Mouse (Mus musculus): ENCODE data around the gene Il22. TPM values are rescaled to one million over a fixed set of nuclear protein-coding genes. Genes with fewer than 3 reads are reported as not detected.
"Not testable (repeated sequence)": the region's sequence is repeated elsewhere in the genome, so short reads cannot be mapped to it uniquely, and the experiment has no call there.

The Il22 gene
- polyA plus RNA-seq (2012; rRNA removed), result not detected in 2 replicates

DNA sequence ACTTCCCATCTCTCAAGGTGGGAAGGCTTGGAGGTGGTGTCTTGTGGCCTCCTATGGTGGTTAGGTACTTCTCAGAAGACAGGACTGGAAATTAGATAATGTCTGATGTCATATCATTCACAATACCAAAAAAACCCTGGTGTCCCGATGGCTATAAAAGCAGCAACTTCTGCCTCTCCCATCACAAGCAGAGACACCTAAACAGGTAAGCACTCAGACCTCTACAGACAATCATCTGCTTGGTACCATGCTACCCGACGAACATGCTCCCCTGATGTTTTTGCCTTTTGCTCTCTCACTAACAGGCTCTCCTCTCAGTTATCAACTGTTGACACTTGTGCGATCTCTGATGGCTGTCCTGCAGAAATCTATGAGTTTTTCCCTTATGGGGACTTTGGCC lies at the start of gene Il22:
Gene Il22, plus strand, starts transcription at position 301 of the 400 bp plus-strand sequence.
- no peak for DNase-seq (ENCODE audit: low read depth)

DNA sequence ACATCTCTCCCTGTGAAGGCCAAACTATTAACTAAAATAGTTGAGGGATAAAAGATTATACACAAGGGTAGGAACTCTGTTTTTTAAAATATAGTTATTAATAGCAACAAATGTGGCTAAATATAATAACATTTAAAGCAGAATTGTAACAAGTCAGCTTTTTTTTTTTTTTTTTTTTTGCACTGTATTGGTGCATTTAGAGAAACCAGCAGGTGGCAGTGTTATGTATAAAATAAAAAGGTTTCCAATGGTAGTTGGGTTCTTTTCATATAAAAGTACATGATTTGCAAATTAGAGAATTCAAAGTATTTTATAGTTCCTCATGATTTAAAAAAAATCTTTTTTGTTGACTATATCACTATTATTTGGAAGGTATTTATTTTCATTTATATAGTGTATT lies 48.8 kb upstream of the Il22 start:
- no peak for DNase-seq (ENCODE audit: low read depth)

DNA sequence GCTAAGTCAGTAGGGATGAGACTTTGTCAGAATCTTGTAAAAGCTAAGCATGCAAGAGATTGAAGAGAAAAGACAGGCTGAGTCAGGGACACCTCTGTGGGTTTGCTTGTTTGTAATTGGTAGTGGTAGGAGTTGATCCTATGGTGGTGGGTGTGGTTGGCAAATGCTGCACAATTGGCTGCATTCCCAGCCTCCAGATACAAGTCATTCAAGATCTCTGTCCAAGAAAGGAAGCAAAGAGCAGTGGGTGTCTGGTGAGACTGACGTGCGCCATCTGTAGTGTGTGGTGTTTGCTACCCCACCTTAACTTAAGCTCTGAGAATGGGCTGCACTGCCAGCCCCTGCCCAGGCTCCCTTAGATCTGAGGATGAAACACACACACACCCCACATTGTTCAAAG lies 43.6 kb upstream of the Il22 start:
- no peak for DNase-seq (ENCODE audit: low read depth)

DNA sequence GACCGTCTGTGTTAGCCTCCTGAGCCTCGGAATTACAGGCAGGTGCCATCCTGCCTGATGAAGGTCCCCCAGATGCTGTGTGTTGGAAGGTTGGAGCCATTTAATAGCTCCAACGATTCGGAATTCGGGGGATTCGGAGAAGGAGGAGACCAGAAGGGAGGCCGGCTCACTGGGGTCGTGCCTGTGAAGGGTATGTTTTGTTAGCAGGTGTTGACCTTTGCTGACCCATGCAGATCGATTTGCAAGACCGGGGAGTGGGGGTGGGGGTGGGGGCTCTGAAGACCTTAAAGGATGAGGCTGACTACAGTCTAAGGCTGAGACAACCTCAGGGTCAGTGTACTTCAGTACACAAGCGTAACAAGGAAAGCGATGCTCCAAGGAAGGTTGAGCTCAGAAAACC lies 35.5 kb upstream of the Il22 start:
- DNase-seq (ENCODE audit: low read depth), result no peak

DNA sequence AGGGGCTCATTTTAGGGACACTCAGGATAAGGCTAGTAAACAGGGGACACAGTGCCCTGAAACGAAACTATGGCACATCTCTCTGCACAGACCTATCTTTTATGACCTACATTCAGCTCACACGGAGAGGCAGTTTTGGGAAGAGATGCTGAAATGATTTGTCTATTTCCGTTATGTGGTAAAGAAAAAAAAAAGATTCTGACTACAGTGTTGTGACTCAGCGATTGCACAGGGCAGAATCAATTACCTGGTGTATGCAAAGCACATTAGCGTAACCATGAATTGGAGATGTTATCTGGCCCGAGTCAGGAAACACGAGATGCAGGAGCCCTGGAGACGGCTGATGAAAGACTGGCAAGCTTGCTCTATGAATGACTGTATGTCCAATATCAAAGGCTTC lies 32.3 kb upstream of the Il22 start:
- no peak for DNase-seq (ENCODE audit: low read depth)

DNA sequence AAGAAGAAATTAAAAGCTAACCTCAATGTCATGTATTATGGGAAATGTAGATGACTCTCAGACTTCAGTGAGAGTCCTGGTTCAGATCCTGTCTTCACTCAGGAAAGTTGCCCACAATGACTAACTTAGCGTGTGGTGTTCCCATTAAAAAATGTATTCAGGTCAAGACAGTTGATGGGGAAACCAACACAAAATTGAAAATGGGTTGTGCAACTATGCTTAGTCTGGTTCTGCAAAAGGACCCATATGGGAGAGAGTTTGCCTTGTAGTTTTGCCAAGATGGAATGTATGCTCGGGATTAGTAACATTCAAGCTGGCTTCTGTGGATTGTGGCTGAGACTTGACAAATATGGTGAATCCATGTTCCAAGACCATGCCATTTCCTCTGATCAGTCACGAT lies 31.9 kb upstream of the Il22 start:
- no peak for DNase-seq (ENCODE audit: low read depth)

DNA sequence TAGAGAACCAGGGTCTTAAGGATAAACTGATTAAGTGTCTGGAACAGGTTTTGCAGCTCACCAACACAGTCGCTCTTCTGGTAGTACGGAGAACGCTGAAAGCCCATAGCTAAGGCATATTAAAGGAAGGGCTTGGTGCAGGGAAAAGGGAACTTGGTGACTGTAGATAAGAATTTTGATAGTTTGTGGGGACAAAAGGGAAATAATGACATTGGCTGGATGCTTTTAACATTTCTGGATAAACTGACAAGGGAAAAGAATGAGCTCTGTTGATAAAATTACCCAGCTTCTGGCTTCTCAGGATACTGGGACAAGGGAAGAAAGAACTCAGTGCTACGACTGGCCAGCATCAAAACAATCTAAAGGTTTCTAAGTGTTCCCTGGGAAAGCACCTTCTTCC lies 29.2 kb upstream of the Il22 start:
- not testable (repeated sequence) for DNase-seq (ENCODE audit: low read depth)

DNA sequence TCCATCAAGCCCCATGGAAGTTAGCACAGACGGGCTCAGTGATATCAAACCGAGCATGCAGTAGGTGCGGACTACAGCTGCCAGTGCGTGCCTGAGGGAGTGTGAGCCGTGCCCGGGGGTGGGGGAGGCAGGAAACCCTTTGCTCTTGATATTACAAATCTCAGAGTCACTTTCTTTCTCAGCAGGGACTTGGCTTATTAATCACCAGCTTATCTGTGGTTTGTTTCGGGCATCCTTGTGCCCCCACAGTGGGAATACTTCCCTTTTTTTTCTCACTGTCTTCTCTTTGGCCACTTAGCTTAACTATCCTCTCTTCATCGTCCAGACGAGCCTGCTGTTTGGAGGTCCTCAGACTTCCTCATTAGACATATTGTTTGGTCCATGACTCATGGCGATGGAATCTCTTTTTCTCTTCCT lies 26.0 kb upstream of the Il22 start:
- no peak for DNase-seq (ENCODE audit: low read depth)

DNA sequence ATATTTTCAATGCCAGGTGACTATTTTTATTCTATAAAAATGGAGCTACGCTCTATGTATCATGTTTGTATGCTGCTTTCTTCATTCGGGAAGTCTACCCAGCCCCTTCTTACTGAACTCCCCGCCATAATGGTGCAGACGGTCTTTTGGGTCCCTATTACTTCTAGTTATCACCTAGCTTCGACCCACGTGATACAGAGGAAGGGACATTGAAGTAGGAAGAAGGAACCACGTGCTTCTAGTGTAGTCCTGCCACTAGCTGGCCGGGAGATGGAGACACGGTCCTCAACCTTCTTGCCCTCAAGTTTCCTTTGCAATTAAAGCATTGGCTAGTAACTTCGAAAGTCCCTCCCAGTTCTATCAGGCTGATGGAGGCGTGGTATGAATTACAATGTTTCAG lies 25.5 kb upstream of the Il22 start:
- no peak for DNase-seq (ENCODE audit: low read depth)

DNA sequence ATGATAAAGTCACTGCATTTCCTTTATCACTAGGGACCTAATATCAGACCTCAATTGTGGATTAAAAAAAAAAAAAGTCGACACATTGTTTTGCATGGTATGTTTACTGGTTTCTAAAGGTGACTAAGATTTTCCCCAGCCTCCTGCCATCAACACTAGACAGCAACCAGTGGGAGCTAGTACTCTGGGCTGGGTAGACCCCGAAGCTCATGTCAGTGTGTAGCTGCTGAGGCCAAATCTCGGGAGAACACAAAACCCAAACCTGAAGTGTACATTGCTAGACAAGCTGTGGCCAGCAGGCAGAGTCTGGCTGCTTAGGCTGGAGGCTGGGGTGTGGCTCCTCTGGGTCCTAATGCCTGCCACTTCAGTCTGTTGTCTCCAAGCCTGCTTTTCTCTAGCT lies 9.6 kb upstream of the Il22 start:
- DNase-seq (ENCODE audit: low read depth), result not testable (repeated sequence)

DNA sequence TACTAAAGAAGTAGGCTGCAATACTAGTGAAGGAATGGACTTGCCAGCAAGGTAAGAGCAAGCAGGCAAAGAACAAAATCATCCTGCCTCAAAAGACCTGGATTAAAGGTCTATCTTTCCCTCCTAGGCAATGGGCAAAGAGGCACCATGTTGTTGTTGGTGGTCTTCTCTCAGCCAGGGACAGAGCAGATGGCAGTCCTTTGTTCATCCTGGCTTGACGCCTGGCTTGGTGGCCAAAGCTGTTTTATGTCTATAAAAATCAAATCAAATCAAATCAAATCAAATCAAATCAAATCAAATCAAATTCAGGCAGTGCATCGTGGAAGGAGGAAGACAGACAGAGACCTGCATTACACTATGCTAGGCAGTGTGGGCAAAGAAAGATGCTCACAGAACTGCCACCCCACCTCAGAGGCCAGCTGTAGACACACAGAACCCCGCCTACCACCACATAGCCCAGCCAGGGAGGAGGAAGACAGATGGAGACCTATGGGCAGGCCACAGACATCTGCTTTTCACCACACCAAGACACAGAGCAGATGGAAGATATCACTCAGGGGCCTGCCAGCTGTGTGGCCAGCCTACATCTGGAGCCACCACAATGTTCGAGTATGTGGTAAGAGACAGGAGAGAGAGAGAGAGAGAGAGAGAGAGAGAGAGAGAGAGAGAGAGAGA lies 11.1 kb downstream of the Il22 start:
- not testable (repeated sequence) for DNase-seq (ENCODE audit: low read depth)

DNA sequence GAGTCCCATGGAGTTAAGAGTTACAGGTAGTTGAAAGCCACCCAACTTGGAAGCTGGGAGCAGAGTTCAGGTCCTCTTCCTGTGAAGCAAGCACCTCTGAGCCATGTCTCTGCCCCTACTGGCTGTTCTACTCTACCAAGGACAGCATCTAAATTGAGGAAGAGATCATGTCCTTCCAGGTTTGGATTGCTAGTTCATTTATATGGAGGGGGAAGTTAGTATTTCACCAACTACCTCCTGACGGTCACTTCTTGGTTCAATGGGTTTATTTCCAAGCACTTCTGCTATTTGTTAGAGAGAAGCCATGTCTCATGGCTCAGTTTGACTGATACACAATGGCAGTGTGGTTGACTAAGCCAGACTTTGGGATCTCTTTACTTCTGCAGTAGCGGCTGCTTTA lies 22.9 kb downstream of the Il22 start:
- not testable (repeated sequence) for DNase-seq (ENCODE audit: low read depth)

DNA sequence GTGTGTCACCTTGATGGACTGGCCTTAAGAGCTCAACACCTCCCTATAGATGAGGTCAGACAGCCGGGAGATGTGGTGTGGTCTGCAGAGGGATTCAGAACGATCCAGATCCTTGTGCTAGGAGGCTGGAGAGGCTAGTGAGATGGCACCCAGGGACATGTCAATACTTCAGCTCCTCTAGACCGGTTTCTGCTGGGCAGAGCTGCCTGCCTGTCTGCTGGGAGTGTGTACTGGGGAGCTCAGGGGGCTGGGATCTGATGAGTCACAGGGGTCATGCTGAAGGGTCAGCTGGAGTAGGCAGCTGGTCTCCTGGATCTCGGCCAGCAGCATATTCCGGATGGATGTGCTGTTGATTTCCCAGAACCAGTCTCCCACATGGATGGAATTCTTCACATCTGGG lies 27.9 kb downstream of the Il22 start:
- DNase-seq (ENCODE audit: low read depth), result not testable (repeated sequence)

DNA sequence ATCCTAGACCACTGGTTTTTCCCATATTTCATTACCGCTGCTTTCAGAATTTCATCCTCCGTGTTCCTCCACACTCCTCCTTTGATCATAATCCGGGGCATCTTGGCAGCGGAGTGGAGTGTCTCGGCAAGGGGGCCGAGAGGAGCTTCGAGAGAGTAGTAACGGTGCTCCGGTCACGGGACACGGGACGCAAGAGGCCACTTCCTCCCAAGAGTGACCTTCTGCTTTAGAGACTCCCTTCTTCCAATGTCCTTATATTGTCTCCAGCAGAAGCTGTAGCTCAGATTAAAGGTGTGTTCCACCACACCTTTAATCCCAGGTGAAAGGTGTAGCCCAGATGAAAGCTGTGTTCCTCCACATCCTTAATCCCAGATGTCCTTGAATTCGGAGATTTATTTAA lies 35.9 kb downstream of the Il22 start, which contains the start of gene Gm32717:
Gene Gm32717, minus strand, starts transcription at position 101 of the 400 bp plus-strand sequence.
- DNase-seq (ENCODE audit: low read depth), result not testable (repeated sequence)

DNA sequence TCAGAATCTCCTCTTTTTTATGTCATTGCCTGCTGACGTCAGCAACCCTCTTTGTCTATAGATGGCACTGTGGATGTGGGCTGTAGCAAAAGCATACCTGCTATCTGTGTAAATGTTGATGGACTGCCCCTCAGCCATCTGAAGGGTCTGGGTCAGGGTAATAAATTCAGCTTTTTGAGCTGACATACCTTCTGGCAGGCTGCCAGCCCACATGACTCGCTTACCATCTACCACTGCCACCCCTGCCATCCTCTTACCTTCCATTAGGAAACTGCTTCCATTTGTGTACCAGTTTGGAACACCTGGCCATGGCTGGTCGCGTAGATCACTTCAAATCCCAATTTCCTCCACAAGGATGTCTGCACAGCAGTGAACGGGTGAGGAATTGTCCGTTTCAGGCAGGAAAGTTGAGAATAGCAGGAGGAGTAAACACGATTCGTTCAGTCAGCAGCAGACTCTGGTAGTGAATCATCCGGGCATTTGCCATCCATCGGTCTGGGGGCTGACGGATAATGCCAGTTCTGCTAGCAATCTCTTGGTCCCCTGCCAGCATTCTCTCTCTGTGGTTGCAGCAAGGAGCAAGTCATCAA lies 44.4 kb downstream of the Il22 start:
- DNase-seq (ENCODE audit: low read depth), result not testable (repeated sequence)

DNA sequence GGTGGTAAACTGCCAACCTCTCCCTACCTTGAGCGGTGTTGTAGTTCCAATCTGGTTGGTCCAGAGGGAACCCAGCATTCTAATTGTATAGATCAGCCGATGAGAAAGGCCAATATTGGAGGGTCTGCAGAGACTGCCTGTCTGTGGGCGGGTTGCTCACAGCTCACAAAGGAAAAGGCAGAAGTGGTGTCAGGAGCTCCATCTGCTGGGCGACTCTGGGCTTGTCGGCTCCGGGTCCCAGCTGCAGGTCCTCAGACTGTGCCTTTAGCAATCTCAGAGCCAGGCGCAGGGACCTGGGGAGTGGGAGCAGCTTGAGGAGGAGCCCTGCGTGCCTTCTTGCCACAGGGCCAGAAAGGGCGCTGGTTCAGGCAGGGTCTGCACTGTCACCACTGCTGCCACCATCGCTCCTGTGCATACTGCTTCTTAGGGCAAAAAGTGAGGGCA lies 46.1 kb downstream of the Il22 start:
- no peak for DNase-seq (ENCODE audit: low read depth)

DNA sequence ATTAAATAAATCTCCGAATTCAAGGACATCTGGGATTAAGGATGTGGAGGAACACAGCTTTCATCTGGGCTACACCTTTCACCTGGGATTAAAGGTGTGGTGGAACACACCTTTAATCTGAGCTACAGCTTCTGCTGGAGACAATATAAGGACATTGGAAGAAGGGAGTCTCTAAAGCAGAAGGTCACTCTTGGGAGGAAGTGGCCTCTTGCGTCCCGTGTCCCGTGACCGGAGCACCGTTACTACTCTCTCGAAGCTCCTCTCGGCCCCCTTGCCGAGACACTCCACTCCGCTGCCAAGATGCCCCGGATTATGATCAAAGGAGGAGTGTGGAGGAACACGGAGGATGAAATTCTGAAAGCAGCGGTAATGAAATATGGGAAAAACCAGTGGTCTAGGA lies 53.6 kb downstream of the Il22 start, which contains the start of gene Gm32802:
Gene Gm32802, plus strand, starts transcription at position 301 of the 400 bp plus-strand sequence.
- not testable (repeated sequence) for DNase-seq (ENCODE audit: low read depth)

Other genes with a start within 250 kb of the Il22 start
- gene Mdm1, start 63.1 kb upstream of the Il22 start, polyA plus RNA-seq (2012; rRNA removed), result 4.9 and 5.9 TPM in 2 replicates
- gene Gm32717, start 35.8 kb downstream of the Il22 start, polyA plus RNA-seq (2012; rRNA removed), result not detected in 2 replicates
- gene Gm32802, start 53.7 kb downstream of the Il22 start, polyA plus RNA-seq (2012; rRNA removed), result not detected in 2 replicates
- not detected in 2 replicates for gene Iltifb, start 90.1 kb downstream of the Il22 start, polyA plus RNA-seq (2012; rRNA removed)
- gene Gm9040, start 122.0 kb downstream of the Il22 start, polyA plus RNA-seq (2012; rRNA removed), result not detected in 2 replicates
- not detected in 2 replicates for gene Gm9044, start 127.5 kb downstream of the Il22 start, polyA plus RNA-seq (2012; rRNA removed)
- 0.06 TPM in 1 of 2 replicates, not detected in the other for gene Gm9045, start 132.9 kb downstream of the Il22 start, polyA plus RNA-seq (2012; rRNA removed)
- gene Gm9046, start 138.3 kb downstream of the Il22 start, polyA plus RNA-seq (2012; rRNA removed), result not detected in 2 replicates
- gene Gm9048, start 143.7 kb downstream of the Il22 start, polyA plus RNA-seq (2012; rRNA removed), result not detected in 2 replicates
- gene Gm9049, start 149.2 kb downstream of the Il22 start, polyA plus RNA-seq (2012; rRNA removed), result 0.06 TPM in 1 of 2 replicates, not detected in the other
- not detected in 2 replicates for gene Ifng, start 236.1 kb downstream of the Il22 start, polyA plus RNA-seq (2012; rRNA removed)